8 mouse cellular contexts compared by ENCODE assay signal in the genomic region with DNA sequence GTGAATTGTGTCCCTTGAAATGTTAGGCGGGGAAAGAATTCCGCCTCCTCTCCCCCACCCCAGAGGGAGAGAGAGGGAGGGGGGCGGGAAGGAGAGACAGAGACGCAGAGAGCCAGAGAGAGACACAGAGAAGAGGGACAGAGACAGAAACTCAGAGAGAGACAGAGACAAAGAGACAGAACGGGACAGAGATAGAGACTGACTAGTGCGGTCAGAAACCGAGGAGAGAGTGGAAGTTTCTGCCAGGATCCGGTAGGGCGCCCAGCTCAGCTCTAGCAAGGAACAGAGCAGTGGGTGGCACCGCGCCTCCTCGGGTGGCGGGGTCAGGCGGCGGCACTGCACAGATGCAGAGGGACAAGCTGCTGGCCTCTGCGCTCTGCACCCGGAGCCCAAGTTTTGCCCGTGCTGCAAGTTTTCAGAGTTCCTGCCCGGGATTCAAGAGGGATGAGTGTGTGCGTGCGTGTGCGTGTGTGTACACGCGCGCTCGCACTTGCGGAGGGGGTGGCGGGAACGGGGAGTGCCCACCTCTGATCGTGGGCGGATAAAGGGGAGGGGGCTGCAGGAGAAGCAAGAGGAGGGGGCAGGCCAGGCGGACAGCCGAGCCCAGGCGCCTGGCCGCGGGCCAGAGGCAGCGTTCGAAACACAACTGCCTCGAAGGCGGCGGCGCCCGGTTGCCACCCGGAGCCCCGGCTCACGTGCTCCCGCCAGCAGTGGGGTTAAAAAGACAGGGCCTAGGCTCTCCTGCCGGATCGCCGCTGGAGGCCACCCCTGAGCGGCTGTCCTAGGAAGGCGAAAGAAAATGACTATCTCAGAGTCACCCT. TPM values are rescaled to one million over a fixed set of nuclear protein-coding genes. Genes with fewer than 3 reads are reported as not detected.
DNase-seq lines count a peak whose midpoint lies in the region; ATAC-seq and TF ChIP-seq lines count a peak whose summit lies in the region.

No protein-coding gene starts in this region.

- 0 out of 2 replicates have a peak, but pooled peaks have one; percentile 12 for TF ChIP-seq CTCF in liver, postnatal 0 days (IDR thresholded peaks at IDR 0.05; ENCODE audit: low read depth)

- H3K4me2 ChIP-seq in forebrain, embryonic 12.5 days, result peak overlapping the region; percentile 93
- H3K4me2 ChIP-seq in intestine, embryonic 14.5 days (ENCODE audit: low read length), result peak overlapping the region; percentile 93
- peak overlapping the region; percentile 89 for H3K4me2 ChIP-seq in liver, postnatal 0 days (ENCODE audit: low read depth, low read length)

- peak overlapping the region; percentile 92 for H3K27ac ChIP-seq in forebrain, embryonic 12.5 days
- H3K27ac ChIP-seq in intestine, embryonic 14.5 days (ENCODE audit: low read depth), result peak overlapping the region; percentile 97
- H3K27ac ChIP-seq in liver, postnatal 0 days (ENCODE audit: low read depth), result no peak overlapping the region

- H3K9ac ChIP-seq in forebrain, embryonic 12.5 days, result peak overlapping the region; percentile 97
- H3K9ac ChIP-seq in intestine, embryonic 14.5 days (ENCODE audit: low read length), result peak overlapping the region; percentile 100
- H3K9ac ChIP-seq in liver, postnatal 0 days (replicated peaks), result peak overlapping the region; percentile 50

- TF ChIP-seq EP300 in liver, postnatal 0 days (IDR thresholded peaks at IDR 0.05; ENCODE audit: low read depth), result no peak

- peak; percentile 71 for ATAC-seq in forebrain, embryonic 12.5 days (ENCODE audit: low FRiP score)
- peak; percentile 78 for ATAC-seq in intestine, embryonic 14.5 days (replicated peaks; ENCODE audit: low FRiP score, low TSS enrichment, low read depth)
- peak; percentile 51 for ATAC-seq in liver, postnatal 0 days

- H3K4me3 ChIP-seq in forebrain, embryonic 12.5 days (replicated peaks), result peak overlapping the region; percentile 79
- peak overlapping the region; percentile 91 for H3K4me3 ChIP-seq in intestine, embryonic 14.5 days (ENCODE audit: low read depth, low read length)
- peak overlapping the region; percentile 63 for H3K4me3 ChIP-seq in liver, postnatal 0 days (ENCODE audit: low read depth, low read length)

- H3K9me3 ChIP-seq in forebrain, embryonic 12.5 days, result no peaks in the 10 kb centered on the region
- H3K9me3 ChIP-seq in intestine, embryonic 14.5 days (ENCODE audit: control insufficient read depth, low read length), result no peaks in the 10 kb centered on the region
- H3K9me3 ChIP-seq in liver, postnatal 0 days (ENCODE audit: low read length), result no peaks in the 10 kb centered on the region

- H3K4me1 ChIP-seq in forebrain, embryonic 12.5 days, result peaks cover 42% of the 10 kb centered on the region
- H3K4me1 ChIP-seq in intestine, embryonic 14.5 days (replicated peaks; ENCODE audit: control insufficient read depth, insufficient read depth, low read length), result peaks cover 15% of the 10 kb centered on the region
- H3K4me1 ChIP-seq in liver, postnatal 0 days (ENCODE audit: insufficient read depth), result peaks cover 17% of the 10 kb centered on the region

- H3K36me3 ChIP-seq in forebrain, embryonic 12.5 days (replicated peaks), result no peaks in the 10 kb centered on the region
- H3K36me3 ChIP-seq in intestine, embryonic 14.5 days (ENCODE audit: control insufficient read depth, insufficient read depth, low read length), result peaks cover 4% of the 10 kb centered on the region; the same call in 1 of the 2 replicates
- H3K36me3 ChIP-seq in liver, postnatal 0 days (replicated peaks; ENCODE audit: insufficient read depth, low read length), result no peaks in the 10 kb centered on the region

- H3K27me3 ChIP-seq in forebrain, embryonic 12.5 days, result no peaks in the 10 kb centered on the region
- no peaks in the 10 kb centered on the region for H3K27me3 ChIP-seq in intestine, embryonic 14.5 days (replicated peaks; ENCODE audit: control insufficient read depth, insufficient read depth, low read length)
- peaks cover 46% of the 10 kb centered on the region for H3K27me3 ChIP-seq in liver, postnatal 0 days (ENCODE audit: insufficient read depth, low read length)

- DNase-seq in cerebellum, postnatal 14 days, result peak; percentile 15 to 23
- DNase-seq in cerebellum, adult 8-10 months, result no peak
- peak; percentile 76 for DNase-seq in ZHBTc4 (ENCODE audit: low read depth, low spot score)
- DNase-seq in intestine, embryonic 14.5 days (ENCODE audit: low spot score), result peak; percentile 83
- peak; percentile 41 for DNase-seq in liver, postnatal 0 days
- peak; percentile 21 for DNase-seq in ovary, postnatal 10 days (ENCODE audit: low spot score)
- no peak for DNase-seq in natural killer cell, adult 2 months (ENCODE audit: low spot score in 2 of 2)

- under 1% methylated on average over 50 of the region's 52 CpGs for WGBS in forebrain, embryonic 12.5 days
- under 1% methylated on average over 51 of the region's 52 CpGs for WGBS in intestine, embryonic 14.5 days
- WGBS in liver, postnatal 0 days (ENCODE audit: insufficient replicate concordance), result under 1% methylated on average over 49 of the region's 52 CpGs

RNA-seq across cellular contexts. Expression of a gene that starts 0.5 kb away (rescaled TPM):
- 48.7 and 48.9 TPM in 2 replicates for polyA plus RNA-seq in forebrain, embryonic 12.5 days (2016; fragmentation: Nextera tagmentation; extraction: Ambion mirVana)
- 61.0 and 68.0 TPM in 2 replicates for polyA plus RNA-seq in intestine, embryonic 14.5 days (2014; fragmentation: Nextera tagmentation; extraction: Ambion mirVana)
- 0.43 and 0.56 TPM in 2 replicates for polyA plus RNA-seq in liver, postnatal 0 days (2015; fragmentation: Nextera tagmentation; extraction: Ambion mirVana)

Comparison
In these comparisons a context has a peak if more than half of its experiments do, and no peak if none do; other contexts are left out.
1. DNase-seq: peak in cerebellum, postnatal 14 days (2 of 2), ZHBTc4 (single experiment), intestine, embryonic 14.5 days (single experiment), liver, postnatal 0 days (single experiment) and ovary, postnatal 10 days (single experiment); none in cerebellum, adult 8-10 months (single experiment) and natural killer cell, adult 2 months (0 of 2).
2. H3K9ac ChIP-seq: peak in every context shown above with its lines; median percentile 100 in intestine, embryonic 14.5 days; 97 in forebrain, embryonic 12.5 days; 50 in liver, postnatal 0 days.
3. RNA of a gene that starts 0.5 kb away (polyA plus RNA-seq): 61.0 to 68.0 TPM in intestine, embryonic 14.5 days and 48.7 to 48.9 TPM in forebrain, embryonic 12.5 days; 0.43 to 0.56 TPM in liver, postnatal 0 days; every median in the first group is over 10 times any median in the second.
4. Peak in every context shown above with its lines, with median percentiles within 50 percentile points of each other: ATAC-seq, H3K4me2 ChIP-seq and H3K4me3 ChIP-seq.